Mouse (Mus musculus) neural tube, embryonic 14.5 days (tissue): ENCODE data around the gene Slc5a10. TPM values are rescaled to one million over a fixed set of nuclear protein-coding genes. Genes with fewer than 3 reads are reported as not detected.

Source experiments
- ATAC-seq: fragments of 200-750 bp; cut with Nextera tagmentation; 2 replicates; pipeline ENCODE4 v1.8.0; 2017; ENCODE audit warnings: low read depth, mild to moderate bottlenecking, moderate TSS enrichment, moderate library complexity
- H3K27ac ChIP-seq: fragments of 300-500 bp; sonication (generic); 2 replicates; pipeline ENCODE4 v1.5.1; 2014; ENCODE audit warnings: low read depth, mild to moderate bottlenecking, control low read depth, low read length, moderate library complexity, mixed read lengths
- H3K27me3 ChIP-seq: fragments of 300-500 bp; sonication (generic); 2 replicates; pipeline ENCODE4 v1.6.1; 2014; ENCODE audit warnings: low read length; ENCODE audit not compliant: control insufficient read depth, insufficient read depth
- H3K36me3 ChIP-seq: fragments of 300-500 bp; sonication (generic); 2 replicates; pipeline ENCODE4 v1.6.1; 2014; ENCODE audit warnings: low read length, mixed read lengths; ENCODE audit not compliant: control insufficient read depth, insufficient read depth
- H3K4me1 ChIP-seq: fragments of 300-500 bp; sonication (generic); 2 replicates; pipeline ENCODE4 v1.6.1; 2014; ENCODE audit warnings: low read length; ENCODE audit not compliant: control insufficient read depth, insufficient read depth
- H3K4me2 ChIP-seq: fragments of 300-500 bp; sonication (generic); 2 replicates; pipeline ENCODE4 v1.6.1; 2014; ENCODE audit warnings: mild to moderate bottlenecking, low read depth, low read length, control low read depth
- H3K4me3 ChIP-seq: fragments of 300-500 bp; sonication (generic); 2 replicates; pipeline ENCODE4 v1.5.1; 2014; ENCODE audit warnings: low read depth, low read length, control low read depth, mixed read lengths
- H3K9ac ChIP-seq: fragments of 300-500 bp; sonication (generic); replicated peaks from 2 replicates; pipeline ENCODE4 v1.6.1; 2014; ENCODE audit warnings: low read depth, mild to moderate bottlenecking, control low read depth, low read length, mixed read lengths
- H3K9me3 ChIP-seq: fragments of 300-500 bp; sonication (generic); 2 replicates; pipeline ENCODE4 v1.6.1; 2016; ENCODE audit warnings: low read length; ENCODE audit not compliant: control insufficient read depth
- WGBS: fragments of 180-500 bp; shearing (Covaris S2); extraction: QIAGEN DNeasy Blood & Tissue Kit; methylation state at CpG from one replicate; pipeline ENCODE4 v1.1.7; 2014; 5-methylcytosine and 5-hydroxymethylcytosine counted together
- polyA plus RNA-seq: library from polyadenylated mRNA; unstranded; fragments of >200 nt; fragmentation: Nextera tagmentation; extraction: Ambion mirVana; gene quantifications from 2 replicates; pipeline ENCODE4 v1.2.1, GENCODE M21; 2014

Gene Slc5a10
- polyA plus RNA-seq, 1 experiment from 2014 or later, result not detected

GRCm38 (mm10) chr11:61740500-61740899 is 19.9 kb upstream of the Slc5a10 start:
- Histone ChIP-seq H3K36me3 (peaks cover 44% of the 10 kb centered on the region), H3K9me3 (no peaks in the 10 kb centered on the region), H3K4me1 (no peaks in the 10 kb centered on the region), H3K9ac (no peak overlapping the region), H3K4me3 (no peak overlapping the region), H3K27ac (no peak overlapping the region), H3K4me2 (no peak overlapping the region), H3K27me3 (no peaks in the 10 kb centered on the region)
- WGBS, result 97% methylated on average over 1 of the region's 1 CpGs
- ATAC-seq, result no peak

GRCm38 (mm10) chr11:61737290-61737689 is 16.7 kb upstream of the Slc5a10 start:
- Histone ChIP-seq H3K27ac (no peak overlapping the region), H3K36me3 (peaks cover 51% of the 10 kb centered on the region), H3K4me3 (no peak overlapping the region), H3K4me2 (no peak overlapping the region), H3K4me1 (no peaks in the 10 kb centered on the region), H3K9me3 (no peaks in the 10 kb centered on the region), H3K27me3 (no peaks in the 10 kb centered on the region), H3K9ac (no peak overlapping the region)
- ATAC-seq, result no peak
- 92% methylated on average over 1 of the region's 1 CpGs for WGBS

GRCm38 (mm10) chr11:61732672-61733071 is 12.0 kb upstream of the Slc5a10 start:
- Histone ChIP-seq H3K9ac (no peak overlapping the region), H3K4me1 (no peaks in the 10 kb centered on the region), H3K27ac (no peak overlapping the region), H3K27me3 (no peaks in the 10 kb centered on the region), H3K4me2 (no peak overlapping the region), H3K4me3 (no peak overlapping the region), H3K36me3 (peaks cover 44% of the 10 kb centered on the region), H3K9me3 (no peaks in the 10 kb centered on the region)
- 92% methylated on average over 7 of the region's 7 CpGs for WGBS
- no peak for ATAC-seq

GRCm38 (mm10) chr11:61728037-61728436 is 7.4 kb upstream of the Slc5a10 start:
- Histone ChIP-seq H3K9ac (no peak overlapping the region), H3K9me3 (no peaks in the 10 kb centered on the region), H3K4me2 (no peak overlapping the region), H3K27ac (no peak overlapping the region), H3K27me3 (no peaks in the 10 kb centered on the region), H3K36me3 (peaks cover 27% of the 10 kb centered on the region), H3K4me1 (no peaks in the 10 kb centered on the region), H3K4me3 (no peak overlapping the region)
- 83% methylated on average over 2 of the region's 2 CpGs for WGBS
- ATAC-seq, result no peak

- Histone ChIP-seq H3K27ac (no peak overlapping the region), H3K9ac (no peak overlapping the region), H3K4me1 (no peaks in the 10 kb centered on the region), H3K27me3 (no peaks in the 10 kb centered on the region), H3K9me3 (no peaks in the 10 kb centered on the region), H3K4me3 (no peak overlapping the region), H3K4me2 (no peak overlapping the region), H3K36me3 (no peaks in the 10 kb centered on the region)
- WGBS, result 66% methylated on average over 5 of the region's 5 CpGs
- no peak for ATAC-seq
These were observed 1.5 kb upstream of the Slc5a10 start for GRCm38 (mm10) chr11:61722077-61722476.

- H3K4me1 ChIP-seq, result no peaks in the 10 kb centered on the region
- no peak for ATAC-seq
- H3K9ac ChIP-seq, result no peak overlapping the region
- H3K36me3 ChIP-seq, result no peaks in the 10 kb centered on the region
- 44% methylated on average over 8 of the region's 8 CpGs for WGBS
- no peak overlapping the region for H3K27ac ChIP-seq
- no peak overlapping the region for H3K4me2 ChIP-seq
- no peak overlapping the region for H3K4me3 ChIP-seq
- no peaks in the 10 kb centered on the region for H3K9me3 ChIP-seq
- no peaks in the 10 kb centered on the region for H3K27me3 ChIP-seq
These were observed 800 bp downstream of the Slc5a10 start for GRCm38 (mm10) chr11:61719826-61720225.

GRCm38 (mm10) chr11:61719387-61719786 is 1.2 kb downstream of the Slc5a10 start:
- H3K4me2 ChIP-seq, result no peak overlapping the region
- no peaks in the 10 kb centered on the region for H3K4me1 ChIP-seq
- H3K36me3 ChIP-seq, result no peaks in the 10 kb centered on the region
- H3K27ac ChIP-seq, result no peak overlapping the region
- ATAC-seq, result no peak
- H3K9ac ChIP-seq, result no peak overlapping the region
- no peak overlapping the region for H3K4me3 ChIP-seq
- no peaks in the 10 kb centered on the region for H3K9me3 ChIP-seq
- no peaks in the 10 kb centered on the region for H3K27me3 ChIP-seq
- 42% methylated on average over 3 of the region's 3 CpGs for WGBS

- 68% methylated on average over 5 of the region's 5 CpGs for WGBS
- H3K27ac ChIP-seq, result no peak overlapping the region
- H3K4me1 ChIP-seq, result no peaks in the 10 kb centered on the region
- no peaks in the 10 kb centered on the region for H3K36me3 ChIP-seq
- no peaks in the 10 kb centered on the region for H3K27me3 ChIP-seq
- no peak overlapping the region for H3K4me2 ChIP-seq
- H3K9me3 ChIP-seq, result no peaks in the 10 kb centered on the region
- H3K9ac ChIP-seq, result no peak overlapping the region
- H3K4me3 ChIP-seq, result no peak overlapping the region
- no peak for ATAC-seq
These were observed 2.6 kb downstream of the Slc5a10 start for GRCm38 (mm10) chr11:61717990-61718389.

GRCm38 (mm10) chr11:61715130-61715529 is 5.5 kb downstream of the Slc5a10 start:
- Histone ChIP-seq H3K4me3 (no peak overlapping the region), H3K9me3 (no peaks in the 10 kb centered on the region), H3K4me2 (no peak overlapping the region), H3K27ac (no peak overlapping the region), H3K36me3 (no peaks in the 10 kb centered on the region), H3K4me1 (no peaks in the 10 kb centered on the region), H3K9ac (no peak overlapping the region), H3K27me3 (no peaks in the 10 kb centered on the region)
- 74% methylated on average over 5 of the region's 6 CpGs for WGBS
- no peak; the same call in 1 of the 2 replicates for ATAC-seq
